Mouse (Mus musculus) lung, embryonic 15.5 days (tissue): ENCODE results near the gene Ap5m1. TPM values are rescaled to one million over a fixed set of nuclear protein-coding genes. Genes with fewer than 3 reads are reported as not detected.

Experiments
- ATAC-seq: fragments of 200-750 bp; cut with Nextera tagmentation; 2 replicates; pipeline ENCODE4 v1.8.0; 2017; ENCODE audit warnings: moderate number of reproducible peaks, borderline replicate concordance; ENCODE audit not compliant: low FRiP score, low TSS enrichment; ENCODE audit errors: extremely low read depth
- H3K27ac ChIP-seq: fragments of 300-500 bp; sonication (generic); 2 replicates; pipeline ENCODE4 v1.5.1; 2015; ENCODE audit warnings: moderate library complexity, mild to moderate bottlenecking, inconsistent platforms
- H3K27me3 ChIP-seq: fragments of 300-500 bp; sonication (generic); 2 replicates; pipeline ENCODE4 v1.6.1; 2015; ENCODE audit warnings: inconsistent platforms
- H3K36me3 ChIP-seq: fragments of 300-500 bp; sonication (generic); 2 replicates; pipeline ENCODE4 v1.6.1; 2015; ENCODE audit warnings: inconsistent platforms
- H3K4me1 ChIP-seq: fragments of 300-500 bp; sonication (generic); 2 replicates; pipeline ENCODE4 v1.6.1; 2015; ENCODE audit warnings: inconsistent platforms
- H3K4me2 ChIP-seq: fragments of 300-500 bp; sonication (generic); 2 replicates; pipeline ENCODE4 v1.6.1; 2015; ENCODE audit warnings: inconsistent platforms, mild to moderate bottlenecking, moderate library complexity
- H3K4me3 ChIP-seq: fragments of 300-500 bp; sonication (generic); 2 replicates; pipeline ENCODE4 v1.5.1; 2015; ENCODE audit warnings: mild to moderate bottlenecking, inconsistent platforms
- H3K9ac ChIP-seq: fragments of 300-500 bp; sonication (generic); 2 replicates; pipeline ENCODE4 v1.6.1; 2015; ENCODE audit warnings: inconsistent platforms
- H3K9me3 ChIP-seq: fragments of 300-500 bp; sonication (generic); 2 replicates; pipeline ENCODE4 v1.6.1; 2016; ENCODE audit warnings: inconsistent platforms
- WGBS: fragments of 180-500 bp; shearing (Covaris S2); methylation state at CpG from one replicate; pipeline ENCODE4 v1.1.7; 2015; 5-methylcytosine and 5-hydroxymethylcytosine counted together
- polyA plus RNA-seq: library from polyadenylated mRNA; unstranded; fragments of >200 nt; fragmentation: Nextera tagmentation; extraction: Ambion mirVana; gene quantifications from 2 replicates; pipeline ENCODE4 v1.2.1, GENCODE M21; 2015

Ap5m1 gene
- polyA plus RNA-seq, 1 experiment from 2014 or later: 24.1 TPM

DNA sequence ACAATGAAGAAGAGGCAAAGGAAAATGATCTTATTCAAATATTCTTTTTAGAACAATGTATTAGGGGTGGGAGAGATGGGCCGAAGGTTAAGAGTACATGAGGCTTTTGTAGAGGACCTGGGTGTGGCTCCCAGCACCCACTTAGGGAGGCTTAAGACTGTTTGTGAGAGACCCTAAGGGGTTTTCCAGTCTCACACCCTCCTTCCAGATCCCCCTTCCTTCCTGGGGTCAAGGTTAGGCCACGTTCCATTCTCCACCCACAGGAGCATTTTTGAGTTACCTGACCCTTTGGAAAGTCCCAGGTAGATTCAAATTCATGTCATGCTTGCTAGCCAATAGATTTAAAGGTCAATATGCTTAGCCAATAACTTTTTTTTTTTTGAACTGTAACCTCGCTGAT is 66.5 kb downstream of the Ap5m1 start:
- Histone ChIP-seq H3K27ac (no peak overlapping the region), H3K9ac (no peak overlapping the region), H3K9me3 (no peaks in the 10 kb centered on the region), H3K4me3 (no peak overlapping the region), H3K36me3 (no peaks in the 10 kb centered on the region), H3K4me1 (no peaks in the 10 kb centered on the region), H3K4me2 (no peak overlapping the region), H3K27me3 (no peaks in the 10 kb centered on the region)
- 76% methylated on average over 3 of the region's 3 CpGs for WGBS
- ATAC-seq: no peak

- H3K4me1 ChIP-seq: no peaks in the 10 kb centered on the region
- WGBS: 50% methylated on average over 1 of the region's 1 CpGs
- H3K4me3 ChIP-seq: no peak overlapping the region
- no peaks in the 10 kb centered on the region for H3K27me3 ChIP-seq
- ATAC-seq: no peak
- H3K4me2 ChIP-seq: no peak overlapping the region
- H3K9ac ChIP-seq: no peak overlapping the region
- no peak overlapping the region for H3K27ac ChIP-seq
- H3K36me3 ChIP-seq: no peaks in the 10 kb centered on the region
- H3K9me3 ChIP-seq: no peaks in the 10 kb centered on the region
These were observed 72.3 kb downstream of the Ap5m1 start for GRCm38 (mm10) chr14:49138171-49138570.

DNA sequence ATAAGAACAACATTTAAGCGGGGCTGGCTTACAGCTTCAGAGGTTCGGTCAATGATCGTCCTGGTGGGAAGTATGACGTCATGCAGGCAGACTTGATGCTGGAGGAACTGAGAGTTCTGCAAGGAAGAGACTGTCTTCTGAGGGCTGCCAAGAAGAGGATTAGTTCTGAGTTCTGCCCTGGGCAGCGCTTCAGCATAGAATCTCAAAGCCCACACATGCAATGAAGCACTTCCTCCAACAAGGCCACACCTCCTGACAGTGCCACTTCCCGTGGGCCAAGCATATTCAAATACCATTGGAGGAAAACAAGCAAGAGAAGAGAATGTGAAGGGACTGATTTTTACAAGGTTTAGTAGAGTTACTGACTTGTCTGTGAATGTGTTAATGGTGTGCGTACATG is 74.9 kb downstream of the Ap5m1 start:
- WGBS: 92% methylated on average over 7 of the region's 7 CpGs
- no peak overlapping the region for H3K9ac ChIP-seq
- H3K9me3 ChIP-seq: no peaks in the 10 kb centered on the region
- H3K27me3 ChIP-seq: no peaks in the 10 kb centered on the region
- no peak overlapping the region for H3K4me2 ChIP-seq
- H3K4me3 ChIP-seq: no peak overlapping the region
- ATAC-seq: no peak
- no peak overlapping the region for H3K27ac ChIP-seq
- H3K4me1 ChIP-seq: no peaks in the 10 kb centered on the region
- no peaks in the 10 kb centered on the region for H3K36me3 ChIP-seq

Other genes with a start within 250 kb of the Ap5m1 start
- gene Exoc5, start 556 bp downstream of the Ap5m1 start, polyA plus RNA-seq: 45.6 and 46.1 TPM in 2 replicates
- gene Naa30, start 106.1 kb downstream of the Ap5m1 start, polyA plus RNA-seq: 9.6 and 10.4 TPM in 2 replicates
- gene ccdc198, start 179.4 kb downstream of the Ap5m1 start, polyA plus RNA-seq: 8.9 and 9.0 TPM in 2 replicates